Mouse (Mus musculus): ENCODE results near the gene Fyco1. TPM values are rescaled to one million over a fixed set of nuclear protein-coding genes. Genes with fewer than 3 reads are reported as not detected.
A peak's percentile ranks its signal among the peaks of the same experiment; 100 is the strongest.

The Fyco1 gene
- polyA plus RNA-seq, 1 experiment, result 17.8 TPM

DNA sequence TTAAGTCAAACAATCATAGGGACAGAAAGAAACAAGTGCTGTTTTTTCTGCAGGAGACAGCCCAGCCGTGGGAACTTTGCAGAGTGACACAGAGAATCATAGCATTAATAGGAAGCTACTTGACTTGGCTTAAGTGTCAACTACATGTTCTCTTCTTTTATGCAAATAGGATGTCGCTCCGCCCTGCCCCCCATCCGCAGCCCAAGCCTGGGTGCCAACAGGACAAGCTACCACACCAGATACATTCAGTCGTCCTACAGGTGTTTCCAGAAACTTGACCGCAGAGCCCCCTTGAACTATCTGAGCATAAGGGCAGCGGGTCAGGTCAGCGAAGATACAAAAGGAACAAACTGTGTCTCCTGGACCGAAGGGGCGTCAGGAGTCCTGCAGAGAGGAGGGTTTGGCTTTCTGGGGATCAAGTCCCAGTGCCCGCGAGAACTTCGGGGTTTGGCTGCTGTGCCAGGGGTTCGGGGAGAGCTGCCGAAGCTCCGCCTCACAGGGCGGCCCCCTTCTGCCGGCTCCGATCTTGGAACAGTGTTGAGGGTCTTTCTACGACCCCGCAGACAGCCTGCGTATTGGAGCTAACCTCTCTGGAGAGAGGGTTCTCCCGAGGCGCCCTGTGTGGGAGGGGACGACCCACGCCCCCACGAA is 512 bp downstream of the Fyco1 start:
- peak overlapping the region; percentile 58 for H3K27ac ChIP-seq (ENCODE audit: insufficient read depth, low read length)
- TF ChIP-seq POLR2A (IDR thresholded peaks at IDR 0.05; ENCODE audit: extremely low read depth, insufficient read depth, low read length) (no peak), CTCF (IDR thresholded peaks at IDR 0.05; ENCODE audit: extremely low read depth, insufficient read depth, low read length) (no peak)
- peak overlapping the region; percentile 70 for H3K4me3 ChIP-seq (ENCODE audit: insufficient read depth, low read length)
- H3K4me1 ChIP-seq (ENCODE audit: control insufficient read depth, insufficient read depth, low read length), result peaks cover 2% of the 10 kb centered on the region; the same call in 1 of the 2 replicates

DNA sequence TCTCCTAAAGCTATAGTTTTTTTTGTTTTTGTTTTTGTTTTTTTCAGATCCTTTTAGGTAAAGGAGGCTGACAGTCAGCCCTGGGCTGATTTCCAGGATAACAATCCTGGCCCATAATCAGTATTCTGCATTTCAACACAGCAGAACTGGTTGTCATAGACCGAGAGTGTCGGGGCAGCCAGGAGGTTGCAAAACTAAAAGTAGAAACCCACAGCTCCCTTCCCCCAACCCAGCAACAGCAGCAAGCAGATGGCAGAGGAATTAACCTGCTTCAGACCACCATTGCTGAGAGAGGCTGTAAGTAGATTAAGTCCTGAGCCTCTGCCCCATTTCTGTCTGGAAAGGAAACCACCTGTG is 1.0 kb downstream of the Fyco1 start:
- TF ChIP-seq CTCF (IDR thresholded peaks at IDR 0.05; ENCODE audit: extremely low read depth, insufficient read depth, low read length) (no peak), POLR2A (IDR thresholded peaks at IDR 0.05; ENCODE audit: extremely low read depth, insufficient read depth, low read length) (no peak)
- Histone ChIP-seq H3K4me1 (ENCODE audit: control insufficient read depth, insufficient read depth, low read length) (peaks cover 2% of the 10 kb centered on the region; the same call in 1 of the 2 replicates), H3K4me3 (ENCODE audit: insufficient read depth, low read length) (peak overlapping the region; percentile 70), H3K27ac (ENCODE audit: insufficient read depth, low read length) (peak overlapping the region; percentile 58)

DNA sequence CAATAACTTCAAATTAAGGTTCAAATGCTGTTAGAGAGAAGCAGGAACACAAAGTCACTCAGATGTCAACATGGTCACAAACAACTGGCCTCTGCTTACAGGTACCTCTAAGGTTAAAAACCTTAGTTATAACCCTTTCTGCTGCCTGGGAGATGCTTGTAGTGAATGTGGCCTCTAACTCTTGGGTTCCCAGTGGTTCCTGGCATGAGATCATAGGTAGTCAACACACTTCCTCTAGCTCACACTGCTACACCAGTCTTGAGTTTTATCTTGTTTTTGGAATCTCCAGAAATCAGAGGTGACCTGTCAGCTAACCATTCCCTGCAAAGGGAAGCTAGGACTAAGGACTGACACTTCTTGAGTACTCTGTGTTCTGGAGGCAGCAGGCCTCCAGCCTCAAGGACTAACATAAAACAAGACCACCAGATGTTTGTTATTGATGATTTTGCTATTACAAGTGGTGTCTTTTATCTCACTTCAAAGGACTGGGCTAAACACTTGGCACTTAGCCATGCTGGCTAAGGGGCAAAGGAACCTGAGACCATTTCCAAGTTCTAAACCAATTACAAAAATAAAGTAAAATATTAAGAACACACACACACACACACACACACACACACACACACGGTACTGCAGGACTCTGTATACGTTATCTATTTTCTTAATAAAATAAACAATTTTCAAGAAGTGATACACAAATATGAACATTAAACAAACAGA is 1.6 kb downstream of the Fyco1 start:
- TF ChIP-seq POLR2A (IDR thresholded peaks at IDR 0.05; ENCODE audit: extremely low read depth, insufficient read depth, low read length), result no peak
- TF ChIP-seq CTCF (IDR thresholded peaks at IDR 0.05; ENCODE audit: extremely low read depth, insufficient read depth, low read length), result no peak
- no peak overlapping the region for H3K4me3 ChIP-seq (ENCODE audit: insufficient read depth, low read length)
- peak overlapping the region; percentile 88; the same call in 1 of the 2 replicates for H3K27ac ChIP-seq (ENCODE audit: insufficient read depth, low read length)
- peaks cover 2% of the 10 kb centered on the region; the same call in 1 of the 2 replicates for H3K4me1 ChIP-seq (ENCODE audit: control insufficient read depth, insufficient read depth, low read length)

DNA sequence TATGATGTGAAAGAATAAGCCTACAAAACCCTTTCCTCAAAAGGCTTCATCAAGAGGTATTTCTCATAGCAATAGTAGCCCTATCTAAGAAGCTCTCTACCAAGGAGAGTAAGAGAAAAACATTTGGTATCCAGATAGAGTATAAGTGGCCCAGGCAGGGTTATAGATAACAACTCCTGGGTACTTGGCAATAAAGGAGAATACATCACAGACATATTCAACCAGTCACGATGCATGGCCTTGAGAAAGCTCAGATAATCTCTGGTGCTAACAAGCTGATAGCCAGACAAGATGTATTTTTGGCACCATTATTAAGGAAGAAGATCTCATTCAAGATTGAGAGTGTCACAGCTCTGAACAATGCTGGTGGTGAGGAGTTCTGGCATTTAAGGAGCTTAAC is 5.2 kb downstream of the Fyco1 start:
- no peak for TF ChIP-seq POLR2A (IDR thresholded peaks at IDR 0.05; ENCODE audit: extremely low read depth, insufficient read depth, low read length)
- no peak for TF ChIP-seq CTCF (IDR thresholded peaks at IDR 0.05; ENCODE audit: extremely low read depth, insufficient read depth, low read length)
- Histone ChIP-seq H3K4me3 (ENCODE audit: insufficient read depth, low read length) (no peak overlapping the region), H3K4me1 (ENCODE audit: control insufficient read depth, insufficient read depth, low read length) (no peaks in the 10 kb centered on the region; the same call in 1 of the 2 replicates), H3K27ac (ENCODE audit: insufficient read depth, low read length) (no peak overlapping the region)

DNA sequence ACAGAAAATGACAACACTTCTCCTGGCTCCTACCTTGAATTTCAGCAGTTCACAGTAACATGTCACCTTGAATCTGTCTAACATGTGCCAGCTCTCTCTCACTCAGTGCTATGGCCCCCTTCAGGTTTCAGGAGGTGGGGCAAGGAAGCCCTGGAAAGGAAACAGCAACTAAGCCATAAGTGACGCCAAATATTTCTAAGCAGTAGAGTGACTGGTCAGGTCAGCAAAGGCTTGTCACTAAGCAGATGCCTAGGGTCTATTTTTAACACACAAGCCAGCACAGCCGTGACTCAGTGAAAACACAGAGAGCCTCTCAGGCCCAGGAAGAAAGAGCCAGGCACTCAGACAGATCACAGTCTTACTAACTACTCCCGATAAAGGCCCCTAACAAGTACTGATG is 6.6 kb downstream of the Fyco1 start:
- TF ChIP-seq CTCF (IDR thresholded peaks at IDR 0.05; ENCODE audit: extremely low read depth, insufficient read depth, low read length), result no peak
- no peak for TF ChIP-seq POLR2A (IDR thresholded peaks at IDR 0.05; ENCODE audit: extremely low read depth, insufficient read depth, low read length)
- H3K4me3 ChIP-seq (ENCODE audit: insufficient read depth, low read length), result no peak overlapping the region
- no peaks in the 10 kb centered on the region; the same call in 1 of the 2 replicates for H3K4me1 ChIP-seq (ENCODE audit: control insufficient read depth, insufficient read depth, low read length)
- H3K27ac ChIP-seq (ENCODE audit: insufficient read depth, low read length), result no peak overlapping the region

DNA sequence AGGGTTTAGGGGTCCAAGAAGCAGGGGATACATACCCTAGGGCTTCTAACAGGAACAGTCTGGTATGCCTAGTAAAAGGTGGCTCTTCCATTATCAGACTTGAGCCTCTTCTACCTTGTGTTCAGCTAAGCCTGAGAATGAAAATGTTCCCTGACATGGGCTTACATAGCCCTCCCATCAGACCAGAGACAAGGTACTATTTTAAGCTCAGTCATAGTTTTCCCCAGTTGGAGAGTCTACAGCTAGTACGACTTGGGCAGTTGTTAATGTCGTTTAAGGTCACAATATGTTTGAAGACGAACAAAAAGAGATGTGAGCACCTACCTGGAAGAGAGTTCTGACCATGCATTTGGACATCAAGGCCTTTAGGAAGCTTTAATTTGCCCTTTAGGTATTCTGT is 7.2 kb downstream of the Fyco1 start:
- Histone ChIP-seq H3K4me1 (ENCODE audit: control insufficient read depth, insufficient read depth, low read length) (no peaks in the 10 kb centered on the region; the same call in 1 of the 2 replicates), H3K4me3 (ENCODE audit: insufficient read depth, low read length) (no peak overlapping the region), H3K27ac (ENCODE audit: insufficient read depth, low read length) (no peak overlapping the region)
- TF ChIP-seq CTCF (IDR thresholded peaks at IDR 0.05; ENCODE audit: extremely low read depth, insufficient read depth, low read length), result no peak
- no peak for TF ChIP-seq POLR2A (IDR thresholded peaks at IDR 0.05; ENCODE audit: extremely low read depth, insufficient read depth, low read length)

DNA sequence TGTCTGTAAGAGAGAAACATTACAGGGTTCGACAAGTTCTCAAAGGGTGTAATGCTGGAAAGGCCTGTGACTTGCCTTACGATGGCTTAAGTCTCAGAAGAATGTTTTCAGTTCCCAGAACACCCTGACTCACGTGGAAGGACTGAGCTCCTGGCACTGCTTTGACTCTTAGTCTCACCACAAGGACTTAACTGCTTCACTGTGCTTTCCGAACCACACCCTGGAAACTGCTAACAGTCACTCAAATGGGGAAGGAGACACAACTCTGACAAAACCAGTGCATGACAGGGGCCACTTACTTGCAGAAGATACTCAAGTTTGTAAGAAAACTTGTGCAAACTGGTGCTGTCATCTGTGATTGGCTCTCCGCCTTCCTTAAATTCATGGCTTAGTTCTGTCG is 11.5 kb downstream of the Fyco1 start:
- TF ChIP-seq CTCF (IDR thresholded peaks at IDR 0.05; ENCODE audit: extremely low read depth, insufficient read depth, low read length) (no peak), POLR2A (IDR thresholded peaks at IDR 0.05; ENCODE audit: extremely low read depth, insufficient read depth, low read length) (no peak)
- Histone ChIP-seq H3K4me3 (ENCODE audit: insufficient read depth, low read length) (no peak overlapping the region), H3K27ac (ENCODE audit: insufficient read depth, low read length) (no peak overlapping the region), H3K4me1 (ENCODE audit: control insufficient read depth, insufficient read depth, low read length) (no peaks in the 10 kb centered on the region; the same call in 1 of the 2 replicates)

DNA sequence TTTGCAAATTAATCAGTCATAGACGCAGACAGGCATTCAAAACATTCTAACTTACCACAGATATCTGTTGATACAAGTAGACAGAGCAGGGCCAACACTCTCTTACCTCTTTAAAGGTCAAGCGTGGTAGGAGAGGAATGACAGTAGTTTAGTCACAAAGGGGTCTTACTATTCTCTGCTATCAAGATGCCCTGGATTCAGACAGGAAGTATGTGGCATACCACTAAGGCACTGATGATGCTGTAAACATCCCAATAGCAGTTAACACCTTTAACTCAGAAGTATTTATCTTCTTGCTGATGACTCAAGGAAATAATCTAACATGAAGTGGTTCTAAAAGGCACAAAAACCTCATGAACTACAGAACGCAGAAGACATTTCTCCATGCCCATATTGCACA is 15.8 kb downstream of the Fyco1 start:
- H3K4me1 ChIP-seq (ENCODE audit: control insufficient read depth, insufficient read depth, low read length), result no peaks in the 10 kb centered on the region
- TF ChIP-seq POLR2A (IDR thresholded peaks at IDR 0.05; ENCODE audit: extremely low read depth, insufficient read depth, low read length) (no peak), CTCF (IDR thresholded peaks at IDR 0.05; ENCODE audit: extremely low read depth, insufficient read depth, low read length) (no peak)
- H3K4me3 ChIP-seq (ENCODE audit: insufficient read depth, low read length), result no peak overlapping the region
- H3K27ac ChIP-seq (ENCODE audit: insufficient read depth, low read length), result no peak overlapping the region

DNA sequence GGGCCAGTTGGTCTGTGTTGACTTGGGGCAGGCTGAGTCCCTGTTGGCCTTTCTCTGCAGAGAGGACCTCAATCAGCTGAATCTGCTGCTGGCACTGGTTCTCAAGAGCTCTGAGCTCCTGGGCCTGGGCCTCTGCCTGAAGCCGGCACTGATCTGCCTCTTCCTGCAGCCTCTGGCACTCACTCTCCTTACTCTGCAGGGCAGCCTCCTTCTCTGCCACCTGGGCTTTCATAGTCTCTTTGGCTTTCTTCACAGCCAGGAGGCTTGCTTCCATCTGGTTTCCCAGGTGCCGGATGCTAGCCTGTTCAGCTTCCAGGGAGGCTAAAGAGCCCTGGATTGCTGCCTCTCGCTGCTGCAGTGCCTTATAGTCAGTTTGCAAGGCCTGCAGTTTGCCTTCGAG is 22.8 kb downstream of the Fyco1 start:
- H3K4me3 ChIP-seq (ENCODE audit: insufficient read depth, low read length), result no peak overlapping the region
- H3K27ac ChIP-seq (ENCODE audit: insufficient read depth, low read length), result no peak overlapping the region
- TF ChIP-seq POLR2A (IDR thresholded peaks at IDR 0.05; ENCODE audit: extremely low read depth, insufficient read depth, low read length) (no peak), CTCF (IDR thresholded peaks at IDR 0.05; ENCODE audit: extremely low read depth, insufficient read depth, low read length) (no peak)
- H3K4me1 ChIP-seq (ENCODE audit: control insufficient read depth, insufficient read depth, low read length), result no peaks in the 10 kb centered on the region

DNA sequence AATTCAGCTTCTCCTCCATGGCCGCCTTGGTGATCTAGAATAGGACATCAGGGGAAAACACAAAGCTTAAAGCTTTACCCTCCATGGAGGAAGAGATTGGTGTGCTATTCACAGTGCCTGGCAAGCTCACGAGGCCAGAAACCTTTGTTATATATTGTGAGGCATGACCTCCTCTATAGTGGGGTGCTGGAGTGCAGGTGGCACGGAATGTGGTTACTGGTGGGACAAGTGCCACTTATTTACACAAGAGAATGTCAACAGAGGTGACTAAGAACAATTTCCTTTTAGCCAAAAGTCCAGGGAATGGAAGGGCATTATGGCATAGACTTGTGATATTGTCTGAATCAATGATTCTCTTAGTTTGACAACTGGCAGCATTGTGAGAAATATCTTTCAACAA is 25.1 kb downstream of the Fyco1 start:
- Histone ChIP-seq H3K4me1 (ENCODE audit: control insufficient read depth, insufficient read depth, low read length) (no peaks in the 10 kb centered on the region), H3K27ac (ENCODE audit: insufficient read depth, low read length) (no peak overlapping the region), H3K4me3 (ENCODE audit: insufficient read depth, low read length) (no peak overlapping the region)
- TF ChIP-seq POLR2A (IDR thresholded peaks at IDR 0.05; ENCODE audit: extremely low read depth, insufficient read depth, low read length), result no peak
- no peak for TF ChIP-seq CTCF (IDR thresholded peaks at IDR 0.05; ENCODE audit: extremely low read depth, insufficient read depth, low read length)

Measured in cortical plate, adult 2 months (tissue).